Mouse (Mus musculus) hindbrain, embryonic 11.5 days (tissue): ENCODE results near the gene Fcho1. TPM values are rescaled to one million over a fixed set of nuclear protein-coding genes. Genes with fewer than 3 reads are reported as not detected.
A peak's percentile ranks its signal among the peaks of the same experiment; 100 is the strongest.
"Not testable (repeated sequence)": the region's sequence is repeated elsewhere in the genome, so short reads cannot be mapped to it uniquely, and the experiment has no call there.

Source experiments
- ATAC-seq: fragments of 200-750 bp; cut with Nextera tagmentation; 2 replicates; pipeline ENCODE4 v1.8.0; 2017; ENCODE audit warnings: mild to moderate bottlenecking, moderate TSS enrichment, moderate library complexity; ENCODE audit not compliant: low FRiP score
- DNase-seq: peaks from one replicate; pipeline ENCODE4 v3.0.0-alpha.2; 2015; ENCODE audit warnings: low spot score
- H3K27ac ChIP-seq: fragments of 300-500 bp; sonication (generic); 2 replicates; pipeline ENCODE4 v1.5.1; 2014; ENCODE audit warnings: mild to moderate bottlenecking, low read depth, low read length
- H3K27me3 ChIP-seq: fragments of 300-500 bp; sonication (generic); 2 replicates; pipeline ENCODE4 v1.6.1; 2014; ENCODE audit warnings: mild to moderate bottlenecking, low read length, moderate library complexity, mixed read lengths; ENCODE audit not compliant: control insufficient read depth, insufficient read depth
- H3K36me3 ChIP-seq: fragments of 300-500 bp; sonication (generic); 2 replicates; pipeline ENCODE4 v1.6.1; 2014; ENCODE audit warnings: mild to moderate bottlenecking, low read length, moderate library complexity, mixed read lengths; ENCODE audit not compliant: control insufficient read depth, insufficient read depth
- H3K4me1 ChIP-seq: fragments of 300-500 bp; sonication (generic); replicated peaks from 2 replicates; pipeline ENCODE4 v1.6.1; 2014; ENCODE audit warnings: low read length, mixed read lengths; ENCODE audit not compliant: control insufficient read depth, insufficient read depth
- H3K4me2 ChIP-seq: fragments of 300-500 bp; sonication (generic); replicated peaks from 2 replicates; pipeline ENCODE4 v1.6.1; 2014; ENCODE audit warnings: mild to moderate bottlenecking, low read depth, low read length
- H3K4me3 ChIP-seq: fragments of 300-500 bp; sonication (generic); 2 replicates; pipeline ENCODE4 v1.5.1; 2014; ENCODE audit warnings: low read depth, low read length
- H3K9ac ChIP-seq: fragments of 300-500 bp; sonication (generic); 2 replicates; pipeline ENCODE4 v1.6.1; 2014; ENCODE audit warnings: low read depth, low read length
- H3K9me3 ChIP-seq: fragments of 300-500 bp; sonication (generic); 2 replicates; pipeline ENCODE4 v1.6.1; 2016; ENCODE audit warnings: low read length; ENCODE audit not compliant: control insufficient read depth
- WGBS: fragments of 180-500 bp; shearing (Covaris S2); extraction: QIAGEN DNeasy Blood & Tissue Kit; methylation state at CpG from one replicate; pipeline ENCODE4 v1.1.7; 2014; 5-methylcytosine and 5-hydroxymethylcytosine counted together
- polyA plus RNA-seq: library from polyadenylated mRNA; unstranded; fragments of >200 nt; fragmentation: Nextera tagmentation; extraction: Ambion mirVana; gene quantifications from 2 replicates; pipeline ENCODE4 v1.2.1, GENCODE M21; 2014

The Fcho1 gene
- polyA plus RNA-seq, 1 experiment from 2014 or later = 15.0 TPM

- WGBS = 19% methylated on average over 25 of the region's 25 CpGs
- peak; percentile 80 for ATAC-seq
- Histone ChIP-seq H3K4me1 (0 out of 2 replicates have a peak, but pooled peaks cover 2% of the 10 kb centered on the region), H3K9ac (no peak overlapping the region), H3K4me2 (0 out of 2 replicates have a peak overlapping the region, but pooled peaks have one; percentile 5), H3K9me3 (no peaks in the 10 kb centered on the region), H3K4me3 (no peak overlapping the region), H3K27me3 (peaks cover 16% of the 10 kb centered on the region), H3K36me3 (no peaks in the 10 kb centered on the region), H3K27ac (no peak overlapping the region)
- DNase-seq = peak; percentile 92
Measured at GRCm38 (mm10) chr8:71709800-71710446, 15.6 kb downstream of the Fcho1 start.

DNA sequence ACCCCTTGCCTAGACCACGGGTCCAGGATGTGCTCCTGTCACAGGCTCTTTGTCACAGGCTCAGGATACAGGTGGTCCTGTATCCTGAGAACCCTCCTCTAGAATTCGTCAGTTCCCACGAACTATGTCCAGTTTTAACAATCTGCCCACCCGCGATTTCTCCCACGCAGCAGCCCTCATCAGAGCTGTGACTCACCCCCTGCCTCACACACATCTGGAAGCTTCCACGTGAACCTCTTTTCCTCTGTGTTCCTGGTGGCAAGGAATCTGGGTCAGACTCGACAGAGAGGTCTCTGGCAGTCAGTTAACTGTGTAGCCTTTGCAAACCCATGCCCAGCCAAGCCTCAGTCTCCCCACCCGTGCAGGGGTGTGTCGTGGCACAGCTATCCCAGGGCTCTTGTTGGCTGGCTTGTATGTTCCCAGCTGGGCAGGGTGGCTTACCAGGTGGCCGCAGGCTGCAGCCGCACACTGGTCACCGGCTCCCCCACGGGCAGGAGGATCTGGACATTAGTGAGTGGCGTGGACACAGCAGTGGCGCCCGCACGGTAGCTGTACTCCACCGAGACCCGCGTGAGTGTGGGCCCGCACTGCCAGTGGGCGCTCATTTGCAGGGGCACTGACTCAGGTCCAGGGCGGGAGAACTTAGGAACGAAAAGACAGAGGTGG, 16.2 kb downstream of the Fcho1 start:
- no peak overlapping the region for H3K9ac ChIP-seq
- no peaks in the 10 kb centered on the region for H3K36me3 ChIP-seq
- H3K4me1 ChIP-seq = 0 out of 2 replicates have a peak, but pooled peaks cover 2% of the 10 kb centered on the region
- H3K27me3 ChIP-seq = peaks cover 16% of the 10 kb centered on the region
- 0 out of 2 replicates have a peak overlapping the region, but pooled peaks have one; percentile 5 for H3K4me2 ChIP-seq
- no peaks in the 10 kb centered on the region for H3K9me3 ChIP-seq
- H3K4me3 ChIP-seq = no peak overlapping the region
- ATAC-seq = peak; percentile 70
- no peak for DNase-seq
- WGBS = 41% methylated on average over 25 of the region's 25 CpGs
- no peak overlapping the region for H3K27ac ChIP-seq

DNA sequence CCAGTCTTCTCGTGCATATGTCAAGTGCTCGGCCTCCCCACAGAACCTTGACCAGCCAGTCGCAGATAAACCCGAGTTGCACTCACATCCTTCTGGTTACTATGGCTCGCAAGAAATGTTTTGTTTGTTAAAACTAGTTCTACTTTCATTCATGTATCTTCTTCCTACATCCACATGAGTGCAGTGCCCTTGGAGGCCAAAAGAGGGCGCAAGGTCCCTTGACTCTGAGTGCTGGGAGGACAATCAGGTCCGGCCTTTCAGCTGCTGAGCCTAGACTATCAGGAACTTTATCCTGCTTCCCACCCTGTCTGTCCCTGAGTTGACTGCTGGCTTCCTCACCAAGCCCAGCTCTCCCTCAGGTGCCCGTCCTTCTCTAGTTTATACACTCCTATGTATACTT, 17.6 kb downstream of the Fcho1 start:
- Histone ChIP-seq H3K4me1 (0 out of 2 replicates have a peak, but pooled peaks cover 2% of the 10 kb centered on the region), H3K4me2 (no peak overlapping the region), H3K36me3 (no peaks in the 10 kb centered on the region), H3K9me3 (no peaks in the 10 kb centered on the region), H3K4me3 (no peak overlapping the region), H3K27ac (no peak overlapping the region), H3K9ac (no peak overlapping the region), H3K27me3 (peaks cover 18% of the 10 kb centered on the region)
- 40% methylated on average over 8 of the region's 8 CpGs for WGBS
- ATAC-seq = no peak
- peak; percentile 78 for DNase-seq

GRCm38 (mm10) chr8:71703400-71703799, 22.1 kb downstream of the Fcho1 start:
- not testable (repeated sequence) for H3K4me2 ChIP-seq, H3K4me1 ChIP-seq, H3K9me3 ChIP-seq, H3K9ac ChIP-seq, H3K4me3 ChIP-seq, H3K27ac ChIP-seq, H3K36me3 ChIP-seq, DNase-seq, ATAC-seq
- H3K27me3 ChIP-seq = peaks cover 44% of the 10 kb centered on the region

DNA sequence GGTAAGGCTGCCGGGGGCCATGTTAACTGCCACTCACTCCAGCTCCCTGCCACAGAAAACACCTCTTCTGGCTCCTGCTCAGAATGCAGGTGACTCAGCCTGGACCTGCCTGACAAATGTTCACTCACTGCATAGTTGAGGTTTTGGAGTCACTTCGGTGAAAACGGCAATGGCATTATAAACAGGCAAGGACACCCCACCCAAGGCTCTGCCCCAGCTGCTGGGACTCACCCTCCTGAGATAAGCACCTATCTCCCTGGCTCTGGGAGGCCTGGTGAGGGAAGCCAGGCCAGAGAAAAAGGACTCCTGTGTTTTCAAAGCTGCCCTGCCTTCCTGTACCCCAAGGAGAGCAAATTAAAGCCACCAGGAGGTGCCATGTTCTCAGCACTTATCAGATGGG, 22.6 kb downstream of the Fcho1 start:
- Histone ChIP-seq H3K4me3 (no peak overlapping the region), H3K4me1 (no peaks in the 10 kb centered on the region), H3K27me3 (peaks cover 43% of the 10 kb centered on the region), H3K9ac (no peak overlapping the region), H3K36me3 (no peaks in the 10 kb centered on the region), H3K27ac (no peak overlapping the region), H3K9me3 (no peaks in the 10 kb centered on the region), H3K4me2 (no peak overlapping the region)
- WGBS = 80% methylated on average over 3 of the region's 3 CpGs
- ATAC-seq = no peak
- no peak for DNase-seq

DNA sequence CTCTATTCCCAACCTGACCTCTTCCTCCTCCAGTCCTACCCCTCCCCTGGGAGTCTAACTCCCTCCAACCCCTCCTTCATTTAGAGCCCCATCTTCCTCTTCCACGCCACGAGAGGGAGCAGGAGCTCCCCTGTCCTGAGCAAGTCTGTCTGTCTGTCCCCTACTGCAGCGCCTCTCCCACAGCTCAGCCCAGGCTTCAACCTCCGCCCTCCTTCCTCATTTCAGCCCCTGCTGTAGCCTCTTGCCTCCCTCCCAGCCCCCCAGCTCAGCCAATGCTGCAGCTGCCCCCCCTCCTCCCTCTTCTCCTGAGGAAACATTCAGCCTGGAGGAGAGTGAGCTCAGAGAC, 23.5 kb downstream of the Fcho1 start:
- no peak overlapping the region for H3K4me2 ChIP-seq
- no peak overlapping the region for H3K9ac ChIP-seq
- no peaks in the 10 kb centered on the region for H3K9me3 ChIP-seq
- no peaks in the 10 kb centered on the region for H3K36me3 ChIP-seq
- H3K27ac ChIP-seq = no peak overlapping the region
- H3K4me1 ChIP-seq = no peaks in the 10 kb centered on the region
- H3K4me3 ChIP-seq = no peak overlapping the region
- no peak for ATAC-seq
- 34% methylated on average over 4 of the region's 4 CpGs for WGBS
- DNase-seq = peak; percentile 3
- peaks cover 42% of the 10 kb centered on the region for H3K27me3 ChIP-seq

- Histone ChIP-seq H3K4me1 (no peaks in the 10 kb centered on the region), H3K4me3 (no peak within 1 kb of the TSS), H3K27me3 (peaks cover 46% of the 10 kb centered on the region), H3K4me2 (no peak within 1 kb of the TSS), H3K9ac (no peak within 1 kb of the TSS), H3K36me3 (no peaks in the 10 kb centered on the region), H3K9me3 (no peaks in the 10 kb centered on the region), H3K27ac (no peak within 1 kb of the TSS)
- 18% methylated on average over 25 of the region's 34 CpGs for WGBS
- no peak for ATAC-seq
- DNase-seq = peak; percentile 12
Measured at GRCm38 (mm10) chr8:71701414-71702086, 24.0 kb downstream of the Fcho1 start, which contains the start of gene B3gnt3. Gene B3gnt3, minus strand, starts transcription at chr8:71701789.

GRCm38 (mm10) chr8:71700493-71701269, 24.8 kb downstream of the Fcho1 start:
- no peak overlapping the region for H3K4me2 ChIP-seq
- no peak overlapping the region for H3K27ac ChIP-seq
- WGBS = 10% methylated on average over 29 of the region's 29 CpGs
- no peak overlapping the region for H3K4me3 ChIP-seq
- 0 out of 2 replicates have a peak, but pooled peaks have one; percentile 40 for ATAC-seq
- no peaks in the 10 kb centered on the region for H3K36me3 ChIP-seq
- no peaks in the 10 kb centered on the region for H3K9me3 ChIP-seq
- H3K27me3 ChIP-seq = peaks cover 47% of the 10 kb centered on the region
- DNase-seq = peak; percentile 25
- H3K4me1 ChIP-seq = no peaks in the 10 kb centered on the region
- no peak overlapping the region for H3K9ac ChIP-seq
